9 mouse cellular contexts compared by ENCODE assay signal in genomic region chr4:120986446-120986845, GRCm38 (mm10). TPM values are rescaled to one million over a fixed set of nuclear protein-coding genes. Genes with fewer than 3 reads are reported as not detected.
DNase-seq lines count a peak whose midpoint lies in the region; ATAC-seq and TF ChIP-seq lines count a peak whose summit lies in the region.
"Had no signal": no experiment of that assay in that cellular context is flagged by ENCODE, and none has a peak within 500 bp of the region (broad histone marks: within the 10 kb centered on the region; RNA-seq: fewer than 3 reads in every experiment).

No protein-coding gene starts in this region.

- H3K4me1 ChIP-seq in intestine, postnatal 0 days (replicated peaks; ENCODE audit: control insufficient read depth, insufficient read depth, low read length): no peaks in the 10 kb centered on the region
- H3K4me1 ChIP-seq: stomach, embryonic 15.5 days had no signal

- no peak overlapping the region for H3K4me2 ChIP-seq in intestine, postnatal 0 days (replicated peaks; ENCODE audit: low read depth)
- H3K4me2 ChIP-seq: stomach, embryonic 15.5 days had no signal

- H3K4me3 ChIP-seq in intestine, postnatal 0 days (ENCODE audit: low read depth, low read length): no peak overlapping the region
- H3K4me3 ChIP-seq: stomach, embryonic 15.5 days had no signal

- TF ChIP-seq CTCF in intestine, postnatal 0 days (IDR thresholded peaks at IDR 0.05; ENCODE audit: low read depth): peak; percentile 91

- H3K36me3 ChIP-seq in intestine, postnatal 0 days (ENCODE audit: control insufficient read depth, insufficient read depth): peaks cover 21% of the 10 kb centered on the region
- H3K36me3 ChIP-seq: stomach, embryonic 15.5 days had no signal

- no peaks in the 10 kb centered on the region for H3K9me3 ChIP-seq in intestine, postnatal 0 days (ENCODE audit: control insufficient read depth)
- H3K9me3 ChIP-seq: stomach, embryonic 15.5 days had no signal

- peak; percentile 45 to 74 for DNase-seq in cerebellum, adult 18-20 months
- DNase-seq in urinary bladder, postnatal 25 days (ENCODE audit: low spot score): peak; percentile 41
- DNase-seq in urinary bladder, adult 18-20 months (ENCODE audit: low spot score in 2 of 2): no peak
- DNase-seq in embryo, embryonic 9.5 days (ENCODE audit: extremely low spot score): peak; percentile 32
- peak; percentile 26 for DNase-seq in lung, postnatal 36 days
- DNase-seq in right cerebral cortex, postnatal 14 days: peak; percentile 38

- no peaks in the 10 kb centered on the region for H3K27me3 ChIP-seq in intestine, postnatal 0 days (replicated peaks; ENCODE audit: control insufficient read depth, insufficient read depth, low read length)
- H3K27me3 ChIP-seq: stomach, embryonic 15.5 days had no signal

- no peak overlapping the region for H3K9ac ChIP-seq in intestine, postnatal 0 days (ENCODE audit: low read depth, low read length)
- H3K9ac ChIP-seq: stomach, embryonic 15.5 days had no signal

- whole genome bisulfite sequencing in intestine, postnatal 0 days: 7% methylated on average over 6 of the region's 6 CpGs

- ATAC-seq in cerebellum, adult (ENCODE audit: insufficient number of reproducible peaks, low FRiP score, low TSS enrichment): no peak
- ATAC-seq in intestine, postnatal 0 days: no peak

- no peak overlapping the region for H3K27ac ChIP-seq in intestine, postnatal 0 days (ENCODE audit: low read depth, low read length)
- H3K27ac ChIP-seq: stomach, embryonic 15.5 days had no signal

RNA-seq across cellular contexts. Expression of gene Smap2, which starts 30.6 kb away (rescaled TPM):
- polyA plus RNA-seq in intestine, postnatal 0 days (2015; fragmentation: Nextera tagmentation; extraction: Ambion mirVana): 23.2 and 26.0 TPM in 2 replicates

RNA-seq across cellular contexts. Expression of gene Zfp69, which starts 34.9 kb away (rescaled TPM):
- 2.2 and 2.6 TPM in 2 replicates for polyA plus RNA-seq in intestine, postnatal 0 days (2015; fragmentation: Nextera tagmentation; extraction: Ambion mirVana)

RNA-seq across cellular contexts. Expression of gene Col9a2, which starts 52.7 kb away (rescaled TPM):
- polyA plus RNA-seq in intestine, postnatal 0 days (2015; fragmentation: Nextera tagmentation; extraction: Ambion mirVana): 3.9 TPM in 2 replicates

Comparison
In these comparisons a context has a peak if more than half of its experiments do, and no peak if none do; other contexts are left out.
1. DNase-seq: peak in cerebellum, adult 18-20 months (2 of 2), urinary bladder, postnatal 25 days (single experiment), embryo, embryonic 9.5 days (single experiment), lung, postnatal 36 days (single experiment) and right cerebral cortex, postnatal 14 days (single experiment); none in urinary bladder, adult 18-20 months (0 of 2).